Mouse (Mus musculus) hindbrain, embryonic 11.5 days (tissue): Measurements from ENCODE around the gene Hoxc13. TPM values are rescaled to one million over a fixed set of nuclear protein-coding genes. Genes with fewer than 3 reads are reported as not detected.

Experiments
- ATAC-seq: fragments of 200-750 bp; cut with Nextera tagmentation; 2 replicates; pipeline ENCODE4 v1.8.0; 2017; ENCODE audit warnings: mild to moderate bottlenecking, moderate TSS enrichment, moderate library complexity; ENCODE audit not compliant: low FRiP score
- DNase-seq: peaks from one replicate; pipeline ENCODE4 v3.0.0-alpha.2; 2015; ENCODE audit warnings: low spot score
- H3K27ac ChIP-seq: fragments of 300-500 bp; sonication (generic); 2 replicates; pipeline ENCODE4 v1.5.1; 2014; ENCODE audit warnings: mild to moderate bottlenecking, low read depth, low read length
- H3K27me3 ChIP-seq: fragments of 300-500 bp; sonication (generic); 2 replicates; pipeline ENCODE4 v1.6.1; 2014; ENCODE audit warnings: mild to moderate bottlenecking, low read length, moderate library complexity, mixed read lengths; ENCODE audit not compliant: control insufficient read depth, insufficient read depth
- H3K36me3 ChIP-seq: fragments of 300-500 bp; sonication (generic); 2 replicates; pipeline ENCODE4 v1.6.1; 2014; ENCODE audit warnings: mild to moderate bottlenecking, low read length, moderate library complexity, mixed read lengths; ENCODE audit not compliant: control insufficient read depth, insufficient read depth
- H3K4me1 ChIP-seq: fragments of 300-500 bp; sonication (generic); replicated peaks from 2 replicates; pipeline ENCODE4 v1.6.1; 2014; ENCODE audit warnings: low read length, mixed read lengths; ENCODE audit not compliant: control insufficient read depth, insufficient read depth
- H3K4me2 ChIP-seq: fragments of 300-500 bp; sonication (generic); replicated peaks from 2 replicates; pipeline ENCODE4 v1.6.1; 2014; ENCODE audit warnings: mild to moderate bottlenecking, low read depth, low read length
- H3K4me3 ChIP-seq: fragments of 300-500 bp; sonication (generic); 2 replicates; pipeline ENCODE4 v1.5.1; 2014; ENCODE audit warnings: low read depth, low read length
- H3K9ac ChIP-seq: fragments of 300-500 bp; sonication (generic); 2 replicates; pipeline ENCODE4 v1.6.1; 2014; ENCODE audit warnings: low read depth, low read length
- H3K9me3 ChIP-seq: fragments of 300-500 bp; sonication (generic); 2 replicates; pipeline ENCODE4 v1.6.1; 2016; ENCODE audit warnings: low read length; ENCODE audit not compliant: control insufficient read depth
- WGBS: fragments of 180-500 bp; shearing (Covaris S2); extraction: QIAGEN DNeasy Blood & Tissue Kit; methylation state at CpG from one replicate; pipeline ENCODE4 v1.1.7; 2014; 5-methylcytosine and 5-hydroxymethylcytosine counted together
- polyA plus RNA-seq: library from polyadenylated mRNA; unstranded; fragments of >200 nt; fragmentation: Nextera tagmentation; extraction: Ambion mirVana; gene quantifications from 2 replicates; pipeline ENCODE4 v1.2.1, GENCODE M21; 2014

The Hoxc13 gene
- polyA plus RNA-seq, 1 experiment from 2014 or later = 0.48 TPM

GRCm38 (mm10) chr15:102917972-102918572 lies 2.8 kb upstream of the Hoxc13 start:
- DNase-seq (peak; percentile 54), ATAC-seq (no peak)
- H3K4me1 ChIP-seq = 0 out of 2 replicates have a peak, but pooled peaks cover 2% of the 10 kb centered on the region
- H3K4me3 ChIP-seq = no peak overlapping the region
- no peak overlapping the region for H3K27ac ChIP-seq
- H3K9me3 ChIP-seq = no peaks in the 10 kb centered on the region
- H3K9ac ChIP-seq = no peak overlapping the region
- no peaks in the 10 kb centered on the region for H3K36me3 ChIP-seq
- peaks cover 91% of the 10 kb centered on the region for H3K27me3 ChIP-seq
- no peak overlapping the region for H3K4me2 ChIP-seq
- under 1% methylated on average over 20 of the region's 20 CpGs for WGBS

- H3K36me3 ChIP-seq = no peaks in the 10 kb centered on the region
- H3K9ac ChIP-seq = no peak overlapping the region
- WGBS = 3% methylated on average over 7 of the region's 7 CpGs
- no peaks in the 10 kb centered on the region for H3K9me3 ChIP-seq
- no peak for ATAC-seq
- no peak overlapping the region for H3K27ac ChIP-seq
- no peak overlapping the region for H3K4me2 ChIP-seq
- no peak overlapping the region for H3K4me3 ChIP-seq
- 0 out of 2 replicates have a peak, but pooled peaks cover 2% of the 10 kb centered on the region for H3K4me1 ChIP-seq
- peak; percentile 44 for DNase-seq
- H3K27me3 ChIP-seq = peaks cover 92% of the 10 kb centered on the region
Measured at GRCm38 (mm10) chr15:102918611-102919265, 2.2 kb upstream of the Hoxc13 start.

GRCm38 (mm10) chr15:102919336-102920180 lies 1.3 kb upstream of the Hoxc13 start:
- H3K4me3 ChIP-seq = no peak overlapping the region
- no peak overlapping the region for H3K4me2 ChIP-seq
- 0 out of 2 replicates have a peak, but pooled peaks cover 2% of the 10 kb centered on the region for H3K4me1 ChIP-seq
- no peaks in the 10 kb centered on the region for H3K9me3 ChIP-seq
- peaks cover 95% of the 10 kb centered on the region for H3K27me3 ChIP-seq
- ATAC-seq (no peak), DNase-seq (peak; percentile 42)
- 3% methylated on average over 12 of the region's 12 CpGs for WGBS
- H3K9ac ChIP-seq = no peak overlapping the region
- H3K27ac ChIP-seq = no peak overlapping the region
- no peaks in the 10 kb centered on the region for H3K36me3 ChIP-seq

- H3K36me3 ChIP-seq = no peaks in the 10 kb centered on the region
- peaks cover 96% of the 10 kb centered on the region for H3K27me3 ChIP-seq
- H3K4me1 ChIP-seq = 0 out of 2 replicates have a peak, but pooled peaks cover 2% of the 10 kb centered on the region
- no peak overlapping the region for H3K27ac ChIP-seq
- no peaks in the 10 kb centered on the region for H3K9me3 ChIP-seq
- DNase-seq (peak; percentile 82), ATAC-seq (peak; percentile 91)
- H3K4me2 ChIP-seq = no peak overlapping the region
- no peak overlapping the region for H3K4me3 ChIP-seq
- under 1% methylated on average over 16 of the region's 20 CpGs for WGBS
- H3K9ac ChIP-seq = no peak overlapping the region
Measured at GRCm38 (mm10) chr15:102920619-102921018, 284 bp upstream of the Hoxc13 start.

GRCm38 (mm10) chr15:102922012-102922362 lies 1.1 kb downstream of the Hoxc13 start:
- no peaks in the 10 kb centered on the region for H3K9me3 ChIP-seq
- H3K4me3 ChIP-seq = no peak overlapping the region
- no peak overlapping the region for H3K9ac ChIP-seq
- H3K27ac ChIP-seq = no peak overlapping the region
- peaks cover 96% of the 10 kb centered on the region for H3K27me3 ChIP-seq
- ATAC-seq (no peak; the same call in 1 of the 2 replicates), DNase-seq (peak; percentile 52)
- under 1% methylated on average over 24 of the region's 24 CpGs for WGBS
- H3K4me2 ChIP-seq = no peak overlapping the region
- H3K36me3 ChIP-seq = no peaks in the 10 kb centered on the region
- H3K4me1 ChIP-seq = 0 out of 2 replicates have a peak, but pooled peaks cover 2% of the 10 kb centered on the region

GRCm38 (mm10) chr15:102922636-102923500 lies 2.0 kb downstream of the Hoxc13 start:
- no peaks in the 10 kb centered on the region for H3K9me3 ChIP-seq
- H3K4me2 ChIP-seq = no peak overlapping the region
- DNase-seq (peak; percentile 43), ATAC-seq (no peak)
- H3K9ac ChIP-seq = no peak overlapping the region
- no peaks in the 10 kb centered on the region for H3K36me3 ChIP-seq
- H3K4me1 ChIP-seq = 0 out of 2 replicates have a peak, but pooled peaks cover 2% of the 10 kb centered on the region
- H3K27me3 ChIP-seq = peaks cover 96% of the 10 kb centered on the region
- 14% methylated on average over 6 of the region's 6 CpGs for WGBS
- H3K27ac ChIP-seq = no peak overlapping the region
- H3K4me3 ChIP-seq = no peak overlapping the region

- Histone ChIP-seq H3K9me3 (no peaks in the 10 kb centered on the region), H3K36me3 (no peaks in the 10 kb centered on the region), H3K4me2 (no peak overlapping the region), H3K9ac (no peak overlapping the region), H3K27me3 (peaks cover 97% of the 10 kb centered on the region), H3K4me1 (no peaks in the 10 kb centered on the region), H3K27ac (no peak overlapping the region), H3K4me3 (no peak overlapping the region)
- DNase-seq = no peak
- 1% methylated on average over 40 of the region's 40 CpGs for WGBS
- no peak for ATAC-seq
Measured at GRCm38 (mm10) chr15:102927032-102927645, 6.2 kb downstream of the Hoxc13 start.
